Mouse (Mus musculus) megakaryocyte-erythroid progenitor cell, adult 5 weeks (primary cell): ENCODE results near the gene Olfr311. TPM values are rescaled to one million over a fixed set of nuclear protein-coding genes. Genes with fewer than 3 reads are reported as not detected.

Source experiments
- polyA plus RNA-seq: library from polyadenylated mRNA; stranded (reverse); fragments of >175 nt; gene quantifications from 2 replicates; pipeline ENCODE4 v1.2.3, GENCODE M21; 2012

The Olfr311 gene
- not detected in 2 replicates for polyA plus RNA-seq

GRCm38 (mm10) chr11:58838951-58839350 is at the start of gene Olfr311:
Gene Olfr311, plus strand, starts transcription at chr11:58839251.

DNA sequence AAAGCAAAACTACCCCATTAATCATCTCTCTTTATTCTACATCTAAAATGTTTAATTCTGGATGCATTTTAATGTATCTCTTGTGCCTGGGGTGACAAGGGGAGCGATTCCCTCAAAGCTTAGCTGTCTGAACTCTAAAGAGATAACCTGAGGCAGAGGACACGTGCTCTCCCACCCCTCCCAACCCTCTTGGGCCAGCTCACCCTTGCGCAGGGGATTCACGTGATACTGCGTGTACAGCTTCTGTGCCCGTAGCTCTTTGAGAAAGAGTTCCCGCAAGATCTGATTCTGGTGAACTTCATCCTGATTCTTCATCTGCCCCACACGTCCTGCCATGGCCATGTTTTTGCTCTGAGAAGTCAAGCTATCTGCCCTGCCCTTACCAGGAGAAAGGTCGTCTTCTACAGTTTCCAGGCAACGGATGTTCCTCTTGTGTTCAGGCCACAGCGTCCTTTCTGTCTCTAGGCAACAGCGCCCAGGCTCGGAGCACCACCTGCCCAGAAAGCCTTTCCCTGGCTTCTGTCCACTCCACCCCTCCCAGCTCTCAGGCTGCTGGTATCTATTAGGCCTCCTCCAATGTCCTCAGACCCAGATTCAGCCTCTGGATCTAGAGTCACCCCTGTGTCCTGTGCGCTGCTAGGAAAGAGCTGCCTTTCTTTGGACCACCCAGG is 37.4 kb upstream of the Olfr311 start, which contains the start of gene Fam183b:
TSS of gene Fam183b (minus strand) at position 403 of the 671 bp plus-strand sequence.

GRCm38 (mm10) chr11:58814700-58815099 is 24.4 kb upstream of the Olfr311 start, which contains the start of gene Olfr313:
Gene Olfr313, plus strand, starts transcription at chr11:58815000.

DNA sequence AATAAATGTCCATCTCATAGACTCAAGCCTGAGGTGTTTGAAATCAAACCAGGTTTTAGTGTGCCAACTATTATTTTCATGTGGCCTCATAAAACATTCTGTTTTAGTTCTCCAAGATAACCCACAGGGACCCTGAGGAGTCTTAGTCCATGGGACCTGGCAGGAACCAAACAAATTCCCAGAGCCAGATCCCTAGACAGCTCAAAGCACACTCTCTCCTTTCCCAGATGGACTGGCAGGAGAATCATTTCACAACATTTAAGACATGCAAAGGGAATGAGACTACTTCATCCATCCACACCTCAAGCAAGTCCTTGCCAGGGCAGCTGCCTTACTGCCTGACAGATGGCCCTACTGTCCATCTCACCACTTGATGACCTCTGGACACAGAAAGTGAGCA is 10.1 kb upstream of the Olfr311 start, which contains the start of gene Olfr312:
TSS of gene Olfr312 (plus strand) at position 301 of the 400 bp plus-strand sequence.

DNA sequence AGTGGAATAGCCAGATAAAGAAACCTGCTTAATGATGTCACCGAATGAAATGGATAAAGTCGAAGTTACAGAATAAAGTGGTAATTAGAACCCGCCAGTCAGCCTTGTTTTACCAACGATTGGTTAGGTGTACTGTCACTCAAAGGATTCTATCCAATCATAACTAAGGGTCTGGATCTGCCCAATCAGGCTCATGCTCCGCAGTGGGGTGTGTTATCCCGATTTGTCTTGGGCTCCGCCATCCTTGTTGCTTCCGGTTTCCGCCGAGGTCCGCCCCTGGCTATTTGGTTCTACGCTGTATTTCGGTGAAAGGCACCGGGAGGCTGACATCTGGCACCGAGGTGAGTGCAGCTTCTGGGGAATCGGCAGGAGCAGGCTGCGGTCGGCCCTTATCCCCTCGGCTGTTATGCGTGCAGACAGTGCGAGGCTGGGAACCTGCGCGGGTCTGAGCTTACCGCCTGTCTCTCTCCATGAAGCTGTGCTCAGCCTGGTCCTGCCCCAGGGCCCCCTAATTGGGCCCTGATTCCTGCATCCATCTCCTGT is 7.9 kb downstream of the Olfr311 start, which contains the start of gene Gm12258:
TSS of gene Gm12258 (plus strand) at position 240 of the 543 bp plus-strand sequence.

GRCm38 (mm10) chr11:58867039-58867953 is 28.2 kb downstream of the Olfr311 start, which contains the start of gene 2810021J22Rik:
Gene 2810021J22Rik, plus strand, starts transcription at chr11:58867216.

Other genes with a start within 250 kb of the Olfr311 start
- not detected in 2 replicates for gene Olfr324, start 244.1 kb upstream of the Olfr311 start, polyA plus RNA-seq
- not detected in 2 replicates for gene 2210407C18Rik, start 223.2 kb upstream of the Olfr311 start, polyA plus RNA-seq
- gene Olfr323, start 208.8 kb upstream of the Olfr311 start, polyA plus RNA-seq = not detected in 2 replicates
- 5.2 and 7.9 TPM in 2 replicates for gene Trim58, start 198.8 kb upstream of the Olfr311 start, polyA plus RNA-seq
- 0.14 TPM in 1 of 2 replicates, not detected in the other for gene Olfr322, start 180.5 kb upstream of the Olfr311 start, polyA plus RNA-seq
- not detected in 2 replicates for gene Olfr320, start 158.2 kb upstream of the Olfr311 start, polyA plus RNA-seq
- not detected in 2 replicates for gene Olfr319, start 140.1 kb upstream of the Olfr311 start, polyA plus RNA-seq
- gene Olfr318, start 115.2 kb upstream of the Olfr311 start, polyA plus RNA-seq = 0.05 and 0.06 TPM in 2 replicates
- not detected in 2 replicates for gene Olfr317, start 100.0 kb upstream of the Olfr311 start, polyA plus RNA-seq
- gene Olfr316, start 86.5 kb upstream of the Olfr311 start, polyA plus RNA-seq = not detected in 2 replicates
- gene Olfr315, start 66.1 kb upstream of the Olfr311 start, polyA plus RNA-seq = not detected in 2 replicates
- gene Olfr314, start 56.3 kb upstream of the Olfr311 start, polyA plus RNA-seq = not detected in 2 replicates
- not detected in 2 replicates for gene Fam183b, start 37.3 kb upstream of the Olfr311 start, polyA plus RNA-seq
- gene Olfr313, start 24.3 kb upstream of the Olfr311 start, polyA plus RNA-seq = not detected in 2 replicates
- 0.12 TPM in 1 of 2 replicates, not detected in the other for gene Olfr312, start 10.0 kb upstream of the Olfr311 start, polyA plus RNA-seq
- gene Gm12258, start 7.9 kb downstream of the Olfr311 start, polyA plus RNA-seq = 0.03 TPM in 1 of 2 replicates, not detected in the other
- 0.07 and 0.31 TPM in 2 replicates for gene 2810021J22Rik, start 28.0 kb downstream of the Olfr311 start, polyA plus RNA-seq
- 1.3 and 1.4 TPM in 2 replicates for gene Zfp39, start 65.0 kb downstream of the Olfr311 start, polyA plus RNA-seq
- gene Btnl10, start 78.7 kb downstream of the Olfr311 start, polyA plus RNA-seq = 3.1 and 3.4 TPM in 2 replicates
- gene Rnf187, start 99.7 kb downstream of the Olfr311 start, polyA plus RNA-seq = 297 and 316 TPM in 2 replicates
- 4.6 and 7.4 TPM in 2 replicates for gene Hist3h2ba, start 109.7 kb downstream of the Olfr311 start, polyA plus RNA-seq
- gene Hist3h2a, start 115.4 kb downstream of the Olfr311 start, polyA plus RNA-seq = 33.2 and 37.5 TPM in 2 replicates
- 0.24 and 0.28 TPM in 2 replicates for gene Trim17, start 115.4 kb downstream of the Olfr311 start, polyA plus RNA-seq
- 55.3 and 59.9 TPM in 2 replicates for gene Trim11, start 138.8 kb downstream of the Olfr311 start, polyA plus RNA-seq